Mouse (Mus musculus) small intestine, adult 2 months (tissue): ENCODE measurements around the gene Hopx. TPM values are rescaled to one million over a fixed set of nuclear protein-coding genes. Genes with fewer than 3 reads are reported as not detected.
"Not testable (repeated sequence)": the region's sequence is repeated elsewhere in the genome, so short reads cannot be mapped to it uniquely, and the experiment has no call there.

Source experiments
- H3K27ac ChIP-seq: fragments of 200-500 bp; 2 replicates; pipeline ENCODE4 v1.5.1; 2012; ENCODE audit warnings: low read depth, low read length, control low read depth, inconsistent platforms; ENCODE audit not compliant: insufficient read depth
- H3K27me3 ChIP-seq: fragments of 200-500 bp; 2 replicates; pipeline ENCODE4 v1.6.1; 2012; ENCODE audit warnings: mild to moderate bottlenecking, moderate library complexity, low read length, inconsistent platforms; ENCODE audit not compliant: control insufficient read depth, insufficient read depth
- H3K36me3 ChIP-seq: fragments of 200-500 bp; 2 replicates; pipeline ENCODE4 v1.6.1; 2012; ENCODE audit warnings: mild to moderate bottlenecking, low read length, control low read depth, inconsistent platforms; ENCODE audit not compliant: control insufficient read depth, insufficient read depth
- H3K4me1 ChIP-seq: fragments of 200-500 bp; 2 replicates; pipeline ENCODE4 v1.6.1; 2012; ENCODE audit warnings: low read length, inconsistent platforms, mixed read lengths; ENCODE audit not compliant: control insufficient read depth, insufficient read depth, insufficient read length
- H3K4me3 ChIP-seq: fragments of 200-500 bp; 2 replicates; pipeline ENCODE4 v1.5.1; 2012; ENCODE audit warnings: low read depth, mild to moderate bottlenecking, control low read depth, inconsistent platforms, low read length, moderate library complexity
- CTCF ChIP-seq: fragments of 200-500 bp; IDR thresholded peaks from 2 replicates; pipeline ENCODE4 v1.5.1; 2012; ENCODE audit warnings: low read depth, mild to moderate bottlenecking, control low read depth, inconsistent platforms, low read length, moderate library complexity, mixed read lengths; ENCODE audit not compliant: insufficient replicate concordance, insufficient read length; ENCODE audit errors: extremely low read depth
- POLR2A ChIP-seq: fragments of 200-500 bp; IDR thresholded peaks from 2 replicates; pipeline ENCODE4 v1.6.1; 2012; ENCODE audit warnings: low read depth, mild to moderate bottlenecking, control low read depth, inconsistent platforms, low read length, moderate library complexity
- WGBS: fragments of 180-500 bp; shearing (Covaris S2); methylation state at CpG from one replicate; pipeline ENCODE4 v1.1.7; 2018; 5-methylcytosine and 5-hydroxymethylcytosine counted together
- polyA plus RNA-seq: library from polyadenylated mRNA; depleted of rRNA; stranded (reverse); fragments of >200 nt; gene quantifications from 2 replicates; pipeline ENCODE4 v1.2.3, GENCODE M21; 2012

The Hopx gene
- polyA plus RNA-seq, 1 experiment, result 80.7 TPM

GRCm38 (mm10) chr5:77099317-77099996 is 15.5 kb downstream of the Hopx start:
- H3K27me3 ChIP-seq, result no peaks in the 10 kb centered on the region
- peak overlapping the region; percentile 73; the same call in 1 of the 2 replicates for H3K27ac ChIP-seq
- no peak overlapping the region for H3K4me3 ChIP-seq
- peaks cover 26% of the 10 kb centered on the region; the same call in 1 of the 2 replicates for H3K4me1 ChIP-seq
- no peaks in the 10 kb centered on the region for H3K36me3 ChIP-seq
- WGBS, result 18% methylated on average over 11 of the region's 11 CpGs
- TF ChIP-seq CTCF (no peak), POLR2A (no peak)

- H3K27me3 ChIP-seq, result no peaks in the 10 kb centered on the region
- WGBS, result 81% methylated on average over 3 of the region's 3 CpGs
- no peak overlapping the region for H3K4me3 ChIP-seq
- peak overlapping the region; percentile 73; the same call in 1 of the 2 replicates for H3K27ac ChIP-seq
- H3K36me3 ChIP-seq, result no peaks in the 10 kb centered on the region
- H3K4me1 ChIP-seq, result peaks cover 26% of the 10 kb centered on the region; the same call in 1 of the 2 replicates
- TF ChIP-seq POLR2A (no peak), CTCF (no peak)
These were observed 16.0 kb downstream of the Hopx start for GRCm38 (mm10) chr5:77098874-77099273.

GRCm38 (mm10) chr5:77097686-77098085 is 17.2 kb downstream of the Hopx start:
- WGBS, result 30% methylated on average over 6 of the region's 6 CpGs
- no peaks in the 10 kb centered on the region for H3K27me3 ChIP-seq
- no peaks in the 10 kb centered on the region for H3K36me3 ChIP-seq
- TF ChIP-seq CTCF (no peak), POLR2A (no peak)
- H3K4me1 ChIP-seq, result peaks cover 27% of the 10 kb centered on the region
- no peak overlapping the region for H3K4me3 ChIP-seq
- H3K27ac ChIP-seq, result no peak overlapping the region

- H3K27ac ChIP-seq, H3K4me3 ChIP-seq, H3K27me3 ChIP-seq, H3K36me3 ChIP-seq: not testable (repeated sequence)
- H3K4me1 ChIP-seq, result peaks cover 30% of the 10 kb centered on the region
- WGBS, result 72% methylated on average over 3 of the region's 3 CpGs
These were observed 18.7 kb downstream of the Hopx start for GRCm38 (mm10) chr5:77096194-77096593.

GRCm38 (mm10) chr5:77094510-77095491 is 20.1 kb downstream of the Hopx start:
- Histone ChIP-seq H3K36me3 (0 out of 2 replicates have a peak, but pooled peaks cover 1% of the 10 kb centered on the region), H3K4me3 (peak overlapping the region; percentile 99), H3K4me1 (peaks cover 18% of the 10 kb centered on the region), H3K27ac (peak overlapping the region; percentile 87), H3K27me3 (no peaks in the 10 kb centered on the region)
- TF ChIP-seq POLR2A, result peak; percentile 72
- no peak for TF ChIP-seq CTCF
- under 1% methylated on average over 69 of the region's 69 CpGs for WGBS

- no peaks in the 10 kb centered on the region for H3K27me3 ChIP-seq
- no peak for TF ChIP-seq POLR2A
- no peak for TF ChIP-seq CTCF
- WGBS, result 21% methylated on average over 8 of the region's 8 CpGs
- H3K27ac ChIP-seq, result no peak overlapping the region
- 0 out of 2 replicates have a peak, but pooled peaks cover 2% of the 10 kb centered on the region for H3K36me3 ChIP-seq
- peaks cover 12% of the 10 kb centered on the region for H3K4me1 ChIP-seq
- H3K4me3 ChIP-seq, result peak overlapping the region; percentile 99
These were observed 21.0 kb downstream of the Hopx start for GRCm38 (mm10) chr5:77093961-77094360.

GRCm38 (mm10) chr5:77092531-77092930 is 22.4 kb downstream of the Hopx start:
- H3K4me1 ChIP-seq, result peaks cover 9% of the 10 kb centered on the region
- H3K36me3 ChIP-seq, result peaks cover 10% of the 10 kb centered on the region
- no peaks in the 10 kb centered on the region for H3K27me3 ChIP-seq
- TF ChIP-seq CTCF, result no peak
- no peak for TF ChIP-seq POLR2A
- peak overlapping the region; percentile 50 for H3K4me3 ChIP-seq
- WGBS, result 30% methylated on average over 5 of the region's 5 CpGs
- peak overlapping the region; percentile 73 for H3K27ac ChIP-seq
